Mouse (Mus musculus): Measurements from ENCODE around the gene Fam45a.

Gene Fam45a

GRCm38 (mm10) chr19:60811098-60812035 is at the start of gene Fam45a:
TSS of gene Fam45a (plus strand) at chr19:60811585.
- DNase-seq (ENCODE audit: low spot score in 2 of 2) = peak; percentile 86 to 91

- DNase-seq (ENCODE audit: low spot score in 2 of 2) = no peak
Measured at GRCm38 (mm10) chr19:60773366-60773765, 38.0 kb upstream of the Fam45a start.

- no peak for DNase-seq (ENCODE audit: low spot score in 2 of 2)
Measured at GRCm38 (mm10) chr19:60782034-60782433, 29.4 kb upstream of the Fam45a start.

GRCm38 (mm10) chr19:60784712-60785111 is 26.7 kb upstream of the Fam45a start:
- DNase-seq (ENCODE audit: low spot score in 2 of 2) = no peak

GRCm38 (mm10) chr19:60787465-60788150 is 23.8 kb upstream of the Fam45a start:
- no peak for DNase-seq (ENCODE audit: low spot score in 2 of 2)

- DNase-seq (ENCODE audit: low spot score in 2 of 2) = no peak
Measured at GRCm38 (mm10) chr19:60788214-60788960, 23.0 kb upstream of the Fam45a start.

GRCm38 (mm10) chr19:60789452-60789851 is 21.9 kb upstream of the Fam45a start:
- DNase-seq (ENCODE audit: low spot score in 2 of 2) = no peak

- peak; percentile 54 to 71 for DNase-seq (ENCODE audit: low spot score in 2 of 2)
Measured at GRCm38 (mm10) chr19:60789919-60790506, 21.4 kb upstream of the Fam45a start.

- DNase-seq (ENCODE audit: low spot score in 2 of 2) = peak; percentile 94
Measured at GRCm38 (mm10) chr19:60790551-60791161, 20.7 kb upstream of the Fam45a start, which contains the start of gene Eif3a. TSS of gene Eif3a (minus strand) at chr19:60790658.

- DNase-seq (ENCODE audit: low spot score in 2 of 2) = no peak
Measured at GRCm38 (mm10) chr19:60791164-60791563, 20.2 kb upstream of the Fam45a start.

GRCm38 (mm10) chr19:60793170-60793707 is 18.1 kb upstream of the Fam45a start:
- no peak for DNase-seq (ENCODE audit: low spot score in 2 of 2)

- no peak for DNase-seq (ENCODE audit: low spot score in 2 of 2)
Measured at GRCm38 (mm10) chr19:60795244-60795643, 16.1 kb upstream of the Fam45a start.

- no peak for DNase-seq (ENCODE audit: low spot score in 2 of 2)
Measured at GRCm38 (mm10) chr19:60797415-60797814, 14.0 kb upstream of the Fam45a start.

GRCm38 (mm10) chr19:60799867-60800569 is 11.4 kb upstream of the Fam45a start:
- DNase-seq (ENCODE audit: low spot score in 2 of 2) = no peak

- DNase-seq (ENCODE audit: low spot score in 2 of 2) = no peak
Measured at GRCm38 (mm10) chr19:60804903-60805302, 6.5 kb upstream of the Fam45a start.

GRCm38 (mm10) chr19:60809927-60810326 is 1.5 kb upstream of the Fam45a start:
- DNase-seq (ENCODE audit: low spot score in 2 of 2) = no peak

GRCm38 (mm10) chr19:60812036-60812389 is 628 bp downstream of the Fam45a start:
- no peak for DNase-seq (ENCODE audit: low spot score in 2 of 2)

- DNase-seq (ENCODE audit: low spot score in 2 of 2) = no peak
Measured at GRCm38 (mm10) chr19:60813133-60813532, 1.7 kb downstream of the Fam45a start.

GRCm38 (mm10) chr19:60818677-60819076 is 7.3 kb downstream of the Fam45a start:
- no peak for DNase-seq (ENCODE audit: low spot score in 2 of 2)

- DNase-seq (ENCODE audit: low spot score in 2 of 2) = peak; percentile 48 to 72
Measured at GRCm38 (mm10) chr19:60837747-60838146, 26.4 kb downstream of the Fam45a start.

Data from urinary bladder, postnatal 4 days (tissue).